Mouse (Mus musculus): ENCODE measurements around the gene Tnip1. TPM values are rescaled to one million over a fixed set of nuclear protein-coding genes. Genes with fewer than 3 reads are reported as not detected.

Gene Tnip1
- total RNA-seq, 2 experiments from 2014 or later: 35.9 to 36.3 TPM

DNA sequence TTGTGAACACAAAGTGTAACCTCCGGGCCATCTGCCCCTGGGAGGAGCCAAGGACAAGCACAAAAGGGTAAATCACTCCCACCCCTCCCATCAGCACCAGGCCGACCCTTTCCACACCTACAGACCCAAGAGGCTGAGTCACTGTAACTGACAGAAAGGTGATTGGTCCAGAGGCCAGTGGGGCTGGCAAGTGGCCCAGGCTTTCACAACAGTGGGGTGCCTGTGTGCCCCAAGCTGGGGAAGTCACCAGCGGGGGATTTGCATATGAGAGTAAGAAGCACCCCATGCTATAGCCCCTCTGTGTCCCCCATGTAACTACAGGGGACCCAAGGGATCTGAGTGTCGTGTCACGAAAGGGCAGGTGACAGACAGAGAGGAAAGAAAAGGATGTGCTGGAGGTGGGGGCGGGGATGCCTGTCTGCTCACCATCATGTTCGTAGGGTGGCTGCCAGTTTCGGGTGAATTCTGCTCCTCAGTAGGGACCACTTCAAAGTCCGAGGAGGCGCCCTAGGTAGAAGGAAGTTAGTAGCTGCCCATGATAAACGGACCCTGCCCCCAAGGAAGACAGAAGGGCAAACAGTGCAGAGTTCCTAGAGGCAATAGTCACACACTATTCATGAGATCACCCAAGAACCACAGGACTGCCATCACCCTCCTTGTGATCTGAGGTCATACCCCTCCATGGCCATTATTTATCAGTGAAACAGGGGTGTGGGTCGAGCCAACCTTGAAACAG lies 26.5 kb downstream of the Tnip1 start:
- no peak for DNase-seq (ENCODE audit: low spot score)

DNA sequence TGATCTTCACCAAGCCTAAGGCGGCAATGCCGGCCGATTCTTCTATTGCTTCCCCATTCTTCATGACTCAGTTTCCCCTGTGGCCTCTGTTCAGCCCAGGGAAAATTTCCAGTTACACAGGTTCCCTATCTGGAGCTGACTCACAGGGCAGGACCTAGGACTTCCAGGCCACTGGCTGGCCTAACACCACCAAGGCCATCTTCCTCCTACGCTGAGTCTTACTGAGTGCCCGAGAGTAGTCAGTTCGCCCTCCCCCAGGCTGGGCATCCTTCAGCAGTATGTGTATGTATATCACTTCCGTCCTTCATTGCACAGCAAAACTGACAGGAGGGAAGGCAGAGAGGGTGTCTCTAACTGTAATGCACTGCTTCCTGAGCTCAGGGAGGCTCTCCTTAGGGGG lies 28.5 kb downstream of the Tnip1 start:
- DNase-seq (ENCODE audit: low spot score): no peak

DNA sequence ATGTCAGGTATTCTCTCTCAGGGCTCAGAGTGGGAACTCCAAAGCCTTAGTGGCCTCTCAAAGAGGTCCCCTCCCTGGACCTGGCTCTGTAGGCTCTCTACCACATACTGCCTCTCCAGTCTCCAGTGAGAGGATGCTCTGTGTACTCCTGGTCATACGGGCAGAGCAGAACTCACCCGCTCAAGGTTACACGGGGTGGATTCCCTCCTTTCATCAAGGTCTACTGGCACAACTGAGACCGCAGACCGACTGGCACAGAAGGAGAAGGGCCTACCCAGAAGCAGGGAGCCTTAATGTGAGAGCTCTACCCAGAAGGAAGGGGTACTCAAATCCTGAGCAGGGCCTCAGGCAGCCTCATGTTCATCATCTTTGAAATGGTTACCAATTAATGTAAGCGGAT lies 30.2 kb downstream of the Tnip1 start:
- DNase-seq (ENCODE audit: low spot score): no peak

DNA sequence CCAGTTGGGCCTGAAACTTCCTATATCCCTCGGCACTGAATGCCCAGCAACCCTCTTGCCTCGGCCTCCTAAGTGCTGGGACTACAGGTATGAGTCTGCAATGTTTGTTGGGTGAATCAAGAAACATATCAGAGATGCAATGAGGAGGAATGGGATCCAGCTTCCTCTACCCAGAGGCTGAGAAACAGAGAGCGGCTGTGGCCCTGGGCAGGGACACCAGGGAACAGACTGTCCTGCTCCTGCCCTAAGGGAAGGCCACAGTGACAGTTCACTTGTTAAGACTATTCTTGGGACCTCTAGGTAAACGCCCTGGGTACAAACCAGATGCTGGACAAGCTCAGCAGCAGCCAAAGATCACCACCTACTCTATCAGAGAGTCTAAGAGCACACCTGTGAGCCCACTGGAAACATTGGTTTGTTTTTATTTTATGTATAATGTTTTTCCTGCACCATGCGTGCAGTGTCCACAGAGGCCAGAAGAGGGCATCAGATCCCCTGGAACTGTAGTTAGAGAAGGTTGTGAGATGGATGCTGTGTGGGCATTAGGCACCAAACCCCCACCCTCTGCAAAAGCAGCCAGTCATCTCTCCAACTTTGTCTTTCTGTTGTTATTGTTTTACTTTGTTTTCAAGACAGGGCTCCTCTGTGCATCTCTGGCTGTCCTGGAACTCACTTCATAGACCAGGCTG lies 31.2 kb downstream of the Tnip1 start:
- DNase-seq (ENCODE audit: low spot score): peak; percentile 66

DNA sequence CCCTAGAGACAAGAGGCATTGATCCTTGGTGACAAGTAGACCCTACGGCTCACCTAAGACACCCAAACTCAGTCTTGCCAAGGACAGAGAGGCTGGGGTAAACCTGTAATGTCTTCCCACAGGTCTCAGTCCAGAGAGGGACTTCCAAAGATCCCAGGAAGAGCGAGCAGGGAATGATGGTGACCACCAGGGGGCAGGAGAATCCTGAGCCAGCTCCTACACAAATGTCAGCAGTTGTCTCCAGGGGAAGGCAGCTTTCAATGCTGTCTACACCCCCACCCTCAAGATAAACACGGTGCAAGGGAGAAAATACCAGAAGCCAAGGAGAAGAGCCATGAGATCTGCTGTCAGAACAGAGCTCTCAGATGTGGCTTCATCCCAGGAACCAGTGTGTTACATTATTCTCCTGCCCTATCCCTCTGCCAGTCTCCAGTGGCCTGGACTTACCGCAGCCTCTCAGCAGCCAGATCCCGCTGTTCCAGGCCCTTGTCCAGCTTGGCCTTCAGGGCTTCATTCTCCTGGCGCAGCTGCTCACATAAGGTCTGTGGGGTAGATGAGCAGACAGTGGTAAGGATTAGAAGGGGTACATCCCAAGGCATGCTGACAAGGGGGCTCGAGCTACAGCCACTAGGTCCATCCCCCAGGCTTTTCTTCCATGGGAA lies 32.3 kb downstream of the Tnip1 start:
- DNase-seq (ENCODE audit: low spot score): peak; percentile 46

DNA sequence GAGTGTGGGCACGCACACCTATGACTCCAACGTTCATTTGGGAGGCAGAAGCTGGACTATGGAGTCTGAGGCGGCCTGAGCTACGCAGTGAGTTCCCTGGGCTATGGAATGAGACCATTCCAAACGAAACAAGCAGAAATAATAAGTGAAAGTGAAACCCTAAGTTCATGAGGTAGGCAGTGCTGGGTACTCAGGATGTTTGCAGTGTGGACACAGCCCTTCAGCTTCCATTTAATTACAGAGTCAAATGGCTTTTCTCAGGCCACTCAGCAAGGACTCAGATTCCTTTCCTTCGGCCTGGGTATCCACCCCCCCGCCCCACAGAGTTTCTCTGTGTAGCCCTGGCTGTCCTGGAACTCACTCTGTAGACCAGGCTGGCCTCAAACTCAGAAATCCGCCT lies 33.0 kb downstream of the Tnip1 start:
- no peak for DNase-seq (ENCODE audit: low spot score)

DNA sequence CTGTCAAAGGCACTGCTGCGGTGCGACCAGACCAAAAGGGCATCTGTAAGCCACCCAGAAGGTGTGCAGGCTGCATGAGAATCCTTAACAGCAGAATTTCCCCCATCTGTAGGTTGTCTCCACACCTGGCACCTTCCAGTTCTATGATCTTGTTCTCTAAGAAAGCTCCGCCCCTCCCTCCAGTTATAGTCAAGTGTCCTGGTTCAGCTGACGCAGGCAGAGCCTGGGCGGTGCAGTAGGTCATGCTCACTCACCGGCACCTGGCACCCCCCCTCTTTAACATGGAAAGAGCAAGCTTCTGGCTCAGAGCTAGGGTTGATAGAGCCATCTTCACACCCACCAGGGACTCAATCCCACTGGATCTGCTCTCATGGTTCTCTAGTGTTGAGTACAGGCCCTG lies 33.4 kb downstream of the Tnip1 start:
- DNase-seq (ENCODE audit: low spot score): no peak

DNA sequence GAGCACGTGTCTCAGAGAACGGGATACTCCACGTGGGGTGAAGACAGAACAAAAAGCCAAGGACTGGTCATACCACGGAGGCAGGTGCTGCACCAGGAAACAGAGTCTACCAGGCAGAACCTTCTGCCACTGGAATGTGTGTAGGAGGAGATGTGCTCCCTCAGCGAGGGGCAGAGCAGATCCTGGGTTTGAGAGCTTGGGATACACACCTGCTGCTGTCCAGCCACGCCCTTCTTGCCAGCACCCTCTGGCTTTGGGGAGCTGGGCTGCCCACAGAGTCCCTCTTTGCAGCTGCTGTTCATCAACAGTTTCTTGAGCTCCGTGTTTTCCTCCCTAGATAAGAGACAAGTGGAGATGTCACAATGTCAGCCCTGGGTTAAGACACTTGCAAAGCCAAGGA lies 33.8 kb downstream of the Tnip1 start:
- DNase-seq (ENCODE audit: low spot score): no peak

DNA sequence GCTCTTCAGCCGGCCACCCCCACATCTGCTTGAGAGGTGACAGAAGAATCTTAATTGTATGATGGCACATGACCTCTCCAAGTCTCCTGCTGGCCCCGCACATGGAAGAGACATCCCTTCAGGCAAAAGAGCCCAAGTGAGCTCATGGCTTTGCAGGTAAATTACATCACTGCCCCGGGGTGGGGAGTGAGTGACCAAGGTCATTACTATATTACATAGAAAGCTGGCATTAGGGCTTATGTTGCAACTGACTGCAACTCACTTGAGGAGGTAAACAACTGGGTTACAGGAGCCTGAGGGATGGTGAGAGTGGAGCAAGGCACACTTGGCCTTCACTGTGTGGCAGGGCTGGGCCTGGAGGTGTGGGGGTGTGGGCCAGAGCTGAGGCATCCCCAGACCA lies 34.5 kb downstream of the Tnip1 start:
- no peak for DNase-seq (ENCODE audit: low spot score)

DNA sequence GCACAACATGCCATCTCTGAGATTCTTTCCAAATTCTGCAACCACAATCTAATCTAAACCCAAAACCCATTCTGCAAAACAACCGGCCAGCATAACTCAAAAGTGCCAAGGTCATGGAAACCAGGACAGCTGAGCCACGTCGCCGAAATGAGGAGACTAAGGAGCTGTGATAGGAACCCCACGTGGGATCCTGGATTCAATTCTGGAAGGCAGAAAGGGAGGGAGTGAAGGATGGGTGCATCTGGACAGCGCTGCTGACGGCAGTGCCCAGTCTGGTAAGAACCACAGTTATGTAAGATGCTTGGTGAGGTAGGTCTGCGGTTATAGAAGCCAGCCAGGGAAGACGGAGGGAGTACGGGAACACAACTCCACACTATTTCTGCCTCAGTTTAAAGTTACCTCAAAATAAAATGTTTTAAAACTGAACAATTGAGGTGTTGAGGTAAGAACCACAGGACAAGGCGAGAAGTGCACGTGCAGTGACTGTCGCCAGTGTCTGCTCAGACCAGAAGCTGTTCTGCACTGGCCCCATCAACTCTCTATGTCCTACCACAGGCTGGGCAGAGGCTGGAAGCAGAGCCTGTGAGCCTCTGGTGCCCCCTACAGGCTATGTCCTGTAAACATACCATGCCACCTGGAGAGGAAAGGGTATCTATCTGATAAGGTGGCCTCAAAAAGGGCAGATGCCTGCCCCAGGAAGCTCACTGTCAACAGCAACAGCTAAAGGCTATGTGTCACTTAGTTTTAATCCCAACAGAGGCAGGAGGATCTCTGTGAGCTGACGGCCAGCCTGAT lies 35.2 kb downstream of the Tnip1 start:
- peak; percentile 83 for DNase-seq (ENCODE audit: low spot score)

DNA sequence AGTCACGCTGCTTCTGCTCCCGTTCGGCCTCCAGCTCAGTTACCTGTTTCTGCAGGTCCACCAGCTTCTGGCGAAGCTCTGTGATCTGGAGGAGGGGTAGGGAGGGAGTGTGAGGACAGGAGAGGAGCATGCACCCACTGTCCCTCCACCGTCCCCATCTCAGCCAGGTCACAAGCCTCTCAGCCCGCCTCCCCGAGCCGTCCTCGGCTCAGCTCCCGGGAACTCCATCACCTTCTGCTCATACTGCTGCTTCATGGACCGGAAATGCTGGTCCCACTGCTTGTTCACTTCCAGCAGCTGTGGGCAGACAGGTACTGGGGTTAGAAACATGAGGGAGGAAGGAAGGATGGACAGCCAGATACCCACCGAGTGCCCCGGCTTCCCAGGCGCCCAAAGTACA lies 38.6 kb downstream of the Tnip1 start:
- DNase-seq (ENCODE audit: low spot score): no peak

DNA sequence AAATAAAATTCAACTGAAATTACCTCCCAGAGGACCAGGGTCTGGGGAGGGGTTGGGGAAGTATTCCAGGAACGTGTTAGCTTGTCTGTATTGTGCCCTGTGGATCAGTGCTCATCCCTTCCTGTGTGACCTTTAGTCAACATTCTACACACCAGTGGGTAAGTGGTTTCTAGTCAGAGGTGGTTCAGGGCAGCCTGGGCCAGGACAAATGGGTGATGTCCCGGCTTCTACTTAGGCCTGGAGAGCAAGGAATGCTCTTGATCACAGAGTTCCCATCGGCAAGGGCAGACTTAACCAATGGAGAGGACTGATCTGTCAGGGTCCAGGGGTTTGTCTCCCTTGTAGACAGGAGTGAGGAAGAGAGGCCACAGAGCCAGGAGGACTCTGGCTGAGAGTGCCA lies 40.2 kb downstream of the Tnip1 start:
- no peak for DNase-seq (ENCODE audit: low spot score)

DNA sequence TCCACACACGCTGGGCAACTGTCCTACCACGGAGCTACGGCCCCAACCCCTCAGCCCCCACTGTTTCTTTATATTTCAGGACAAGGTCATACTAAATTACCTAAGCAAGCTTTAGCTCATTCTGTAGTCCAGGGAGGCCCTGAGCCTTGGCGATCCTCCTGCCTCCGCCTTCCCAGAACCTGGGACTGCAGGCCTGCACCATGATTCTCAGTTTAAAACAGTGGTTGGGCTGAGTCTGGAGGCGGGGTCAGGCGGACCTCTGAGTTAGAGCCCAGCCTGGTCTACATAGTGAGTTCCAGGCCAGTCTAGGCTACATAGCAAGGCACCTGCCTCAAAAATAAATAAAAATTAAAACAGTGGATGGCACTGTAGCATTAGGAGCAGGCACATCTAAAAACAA lies 40.9 kb downstream of the Tnip1 start:
- DNase-seq (ENCODE audit: low spot score): peak; percentile 61

DNA sequence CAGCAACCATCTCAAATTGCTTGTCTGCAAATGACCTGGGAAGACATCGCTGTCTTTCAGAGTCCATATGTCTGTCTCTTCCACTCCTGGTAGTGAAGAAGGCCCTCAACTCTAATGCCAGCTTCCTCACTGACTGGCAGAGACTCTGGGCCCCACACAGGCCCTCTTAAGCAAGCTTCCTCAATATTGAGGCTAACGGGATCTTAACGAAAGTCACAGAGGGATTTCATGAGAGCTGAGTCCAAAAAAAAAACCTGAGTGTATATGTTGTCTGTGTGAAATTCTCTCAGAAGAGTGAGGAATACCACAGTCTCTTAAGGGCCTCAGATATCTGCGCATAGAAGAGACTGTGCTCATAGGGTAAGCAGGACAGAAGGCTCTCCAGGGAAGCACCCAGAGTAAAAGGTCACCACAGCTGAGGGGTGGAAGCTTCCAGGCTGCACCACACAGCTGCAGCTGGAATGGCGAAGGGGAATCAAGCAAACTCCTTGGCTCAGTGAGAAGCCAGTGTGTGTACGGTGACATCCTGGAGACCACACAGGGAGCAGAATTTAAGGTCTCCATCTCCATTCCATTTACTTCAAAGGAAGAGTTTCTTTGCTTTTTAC lies 41.6 kb downstream of the Tnip1 start:
- DNase-seq (ENCODE audit: low spot score): peak; percentile 48

DNA sequence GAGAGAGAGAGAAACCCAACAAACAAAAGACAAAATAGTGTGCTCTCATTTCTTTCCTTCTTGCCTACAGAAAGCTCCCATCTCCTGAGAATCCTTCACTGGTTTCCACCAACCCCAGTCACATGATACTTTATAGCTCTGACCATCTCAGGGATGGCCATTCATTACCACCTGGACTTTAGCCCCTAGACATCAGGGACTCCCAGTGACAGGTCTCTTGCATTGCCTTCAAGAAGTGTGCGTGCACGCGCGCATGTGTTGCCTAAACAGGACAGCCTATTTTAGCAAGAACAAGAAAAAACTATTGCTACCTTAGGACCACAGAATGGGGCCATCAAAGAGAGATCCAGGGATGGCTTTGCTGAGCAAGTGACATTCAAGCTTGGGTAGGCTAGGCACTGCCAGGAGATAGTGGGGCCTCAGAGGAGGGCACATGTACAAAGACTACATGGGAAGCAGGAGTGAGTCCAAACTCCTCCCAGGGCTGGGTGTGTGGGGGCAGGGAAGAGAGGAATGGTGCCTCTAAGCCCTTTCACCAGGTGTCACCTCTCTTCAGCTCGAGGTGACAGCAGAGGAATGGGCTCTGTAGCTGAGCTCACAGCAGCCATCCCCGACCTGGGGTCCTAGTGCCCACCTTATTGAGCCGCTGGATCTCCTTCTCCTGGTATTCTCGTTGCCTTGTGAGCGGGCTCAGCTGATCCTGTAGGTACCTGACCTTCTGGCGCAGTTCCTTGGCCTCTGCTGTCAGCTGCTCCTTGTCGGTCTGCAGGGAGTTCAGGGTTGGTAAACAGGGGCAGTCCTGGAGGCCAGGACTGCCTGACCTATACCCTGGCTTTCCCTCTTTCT lies 42.4 kb downstream of the Tnip1 start:
- DNase-seq (ENCODE audit: low spot score): peak; percentile 66

DNA sequence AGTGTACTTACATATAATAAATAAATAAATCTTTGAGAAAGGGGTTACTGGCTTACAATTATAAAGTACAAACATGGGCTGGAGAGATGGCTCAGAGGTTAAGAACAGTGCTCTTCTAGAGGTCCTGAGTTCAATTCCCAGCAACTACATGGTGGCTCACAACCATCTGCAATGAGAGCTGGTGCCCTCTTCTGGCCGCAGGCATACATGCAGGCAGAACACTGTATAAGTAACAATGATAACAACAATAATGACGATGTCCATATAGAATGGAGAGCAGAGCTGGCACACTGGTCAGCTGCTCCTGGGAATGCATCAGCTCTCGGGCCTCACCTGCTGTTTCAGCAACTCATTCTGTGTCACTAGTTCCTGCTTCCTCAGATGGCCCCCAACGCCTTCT lies 44.4 kb downstream of the Tnip1 start:
- no peak for DNase-seq (ENCODE audit: low spot score)

DNA sequence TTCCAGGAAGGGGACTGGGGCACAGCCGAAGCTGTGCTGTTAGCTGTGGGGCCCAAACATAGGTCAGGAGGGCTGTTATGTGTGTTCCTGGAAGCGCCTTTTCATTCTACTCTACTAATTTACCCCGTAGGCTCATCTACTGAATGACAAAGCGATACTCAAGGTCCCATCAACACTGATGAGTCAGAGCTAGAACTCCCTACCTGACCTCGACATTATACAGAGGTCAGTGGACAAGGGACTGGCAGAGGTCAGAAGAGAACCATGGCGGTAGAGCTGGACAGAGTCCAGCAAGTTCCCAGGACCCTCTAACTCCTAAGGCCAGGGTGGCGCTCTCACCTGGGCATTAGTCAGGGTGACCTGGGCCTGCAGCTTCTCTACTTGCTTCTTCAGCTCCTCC lies 45.3 kb downstream of the Tnip1 start:
- no peak for DNase-seq (ENCODE audit: low spot score)

DNA sequence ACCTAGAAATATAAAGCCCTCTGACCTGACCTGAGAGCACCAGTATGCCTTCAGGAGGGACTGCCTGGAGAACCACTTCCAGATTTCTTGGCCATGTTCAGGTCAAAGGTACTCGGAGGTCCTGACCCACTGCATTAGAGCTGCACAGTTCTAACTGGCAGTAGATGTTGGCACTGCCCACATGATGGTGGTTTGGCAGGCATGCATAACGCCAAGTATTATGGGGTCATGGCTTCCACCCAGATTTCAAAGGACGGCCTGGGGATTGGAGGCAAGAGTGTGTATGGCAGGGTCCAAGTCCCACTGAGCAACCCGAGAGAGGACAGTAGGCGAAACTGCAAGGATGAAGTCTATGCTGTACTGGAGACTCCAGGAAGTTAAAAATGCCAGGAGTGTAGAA lies 48.9 kb downstream of the Tnip1 start:
- no peak for DNase-seq (ENCODE audit: low spot score)

DNA sequence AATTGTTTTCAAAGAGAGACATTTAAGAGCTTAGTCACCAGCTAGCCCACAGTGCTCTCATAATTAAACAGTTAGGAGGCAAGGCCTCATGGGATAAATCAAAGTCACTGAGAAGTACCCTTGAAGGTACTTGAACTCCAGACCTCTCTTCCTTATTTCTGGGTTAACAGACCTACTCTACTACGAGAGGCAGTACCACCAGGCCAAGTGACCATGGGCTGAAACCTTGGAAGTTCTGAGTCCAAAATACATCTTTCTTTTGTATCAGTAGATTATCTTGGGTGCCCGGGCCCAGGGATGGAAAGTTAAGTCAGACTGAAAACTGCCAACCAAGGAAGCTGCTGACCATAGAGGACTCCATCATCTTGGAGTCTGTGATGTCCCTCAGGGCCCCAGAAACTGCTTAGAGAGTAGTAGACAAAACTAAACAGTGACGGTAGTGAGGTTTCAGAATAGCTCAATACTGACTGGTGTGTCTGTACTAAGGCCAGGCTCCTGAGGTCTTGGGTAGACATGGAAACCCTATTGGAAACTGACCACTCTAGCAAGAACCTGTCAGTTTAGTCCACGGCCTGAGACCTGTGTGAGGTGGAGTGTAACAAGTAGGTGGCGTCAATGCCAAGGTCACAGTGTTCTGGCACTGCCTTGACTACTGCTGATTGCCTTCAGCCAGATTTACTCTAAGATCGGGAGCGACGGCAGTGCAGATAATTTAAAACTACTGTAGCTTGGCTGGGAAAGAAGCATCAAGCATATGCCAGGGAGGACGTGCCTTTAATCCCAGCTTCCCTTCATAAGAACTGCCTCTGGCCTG lies 50.0 kb downstream of the Tnip1 start:
- no peak for DNase-seq (ENCODE audit: low spot score)
